Mouse (Mus musculus) liver, adult 2 months (tissue): ENCODE data around the gene Krtap10-10.

Source experiments
- CTCF ChIP-seq: fragments of 200-500 bp; IDR thresholded peaks from 2 replicates; pipeline ENCODE4 v1.5.1; 2011; ENCODE audit warnings: low read depth, low read length, control low read depth
- POLR2A ChIP-seq: fragments of 200-500 bp; IDR thresholded peaks from 2 replicates; pipeline ENCODE4 v1.6.1; 2011; ENCODE audit warnings: low read length, control low read depth; ENCODE audit not compliant: insufficient read depth; ENCODE audit errors: extremely low read depth

DNA sequence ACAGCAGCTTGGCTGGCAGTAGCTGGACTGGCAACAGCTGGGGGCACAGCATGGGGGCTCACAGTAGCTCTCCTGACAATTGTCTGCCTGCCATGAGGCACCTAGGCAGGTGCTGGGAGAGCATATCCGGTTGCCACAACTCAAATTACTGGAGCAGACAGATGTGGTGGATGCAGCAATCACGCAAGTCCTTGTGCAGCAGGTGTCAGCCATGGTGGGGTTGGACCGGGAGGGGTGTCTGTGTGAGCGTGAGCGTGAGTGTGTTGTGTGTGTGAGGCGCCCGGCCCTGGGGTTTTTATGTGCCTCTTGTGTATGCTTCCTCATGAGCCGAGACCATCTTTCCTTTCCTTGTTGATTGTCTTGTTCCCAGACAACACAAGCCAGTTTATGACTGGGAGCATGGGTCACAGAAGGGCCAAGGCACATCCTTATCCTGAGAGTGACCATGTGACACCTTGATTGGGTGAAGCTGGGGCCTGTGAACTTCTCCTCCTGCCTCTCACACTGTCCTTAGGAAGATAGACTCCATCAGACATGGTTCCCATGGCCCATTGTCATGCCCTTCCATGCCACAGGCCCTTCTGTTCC, 36.7 kb upstream of the Krtap10-10 start, which contains the start of gene Gm19668:
- TF ChIP-seq CTCF (no peak), POLR2A (no peak)
